Mouse (Mus musculus): ENCODE measurements at regions not wholly inside any gene's neighbourhood (a gene's known extent, or its start where the extent isn't known, plus 50 kb on each side); places are given as distances from the start of the nearest gene placed in this dataset.

DNA sequence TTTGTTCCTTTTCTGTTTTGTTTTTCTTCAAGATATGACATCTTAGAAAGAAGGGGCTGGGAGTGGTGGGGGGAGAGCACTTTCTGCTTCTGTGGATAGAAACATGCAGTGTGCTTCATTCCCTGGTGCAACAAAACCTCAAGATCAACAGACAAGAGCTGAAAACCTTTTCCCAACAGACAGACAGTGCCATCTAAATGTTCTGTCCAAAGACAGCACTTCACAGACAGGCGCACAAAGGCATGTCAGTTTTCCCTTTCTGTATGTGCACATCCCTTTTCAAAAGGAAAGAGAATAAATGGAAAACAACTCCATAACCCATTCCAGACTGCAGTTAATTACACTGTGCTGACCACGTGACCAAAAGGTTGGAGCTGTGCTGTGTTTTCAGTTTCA is 383.0 kb upstream of the Slc7a11 start:
- TF ChIP-seq POLR2A (IDR thresholded peaks at IDR 0.05; ENCODE audit: control insufficient read depth, extremely low read depth, insufficient read depth, low read length, poor library complexity) (no peak), CTCF (IDR thresholded peaks at IDR 0.05; ENCODE audit: borderline replicate concordance, control insufficient read depth, extremely low read depth, insufficient read depth, low read length, poor library complexity) (no peak)
- Histone ChIP-seq H3K36me3 (ENCODE audit: control insufficient read depth, insufficient read depth, low read length) (no peaks in the 10 kb centered on the region), H3K4me3 (ENCODE audit: control insufficient read depth, insufficient read depth, low read length) (no peak overlapping the region), H3K4me1 (replicated peaks; ENCODE audit: control insufficient read depth, insufficient read depth, low read length) (peaks cover 14% of the 10 kb centered on the region), H3K27ac (ENCODE audit: control insufficient read depth, insufficient read depth, low read length) (no peak overlapping the region), H3K27me3 (ENCODE audit: control insufficient read depth, insufficient read depth, low read length) (no peaks in the 10 kb centered on the region)
- 87% methylated on average over 2 of the region's 2 CpGs for WGBS
- no peak for DNase-seq

DNA sequence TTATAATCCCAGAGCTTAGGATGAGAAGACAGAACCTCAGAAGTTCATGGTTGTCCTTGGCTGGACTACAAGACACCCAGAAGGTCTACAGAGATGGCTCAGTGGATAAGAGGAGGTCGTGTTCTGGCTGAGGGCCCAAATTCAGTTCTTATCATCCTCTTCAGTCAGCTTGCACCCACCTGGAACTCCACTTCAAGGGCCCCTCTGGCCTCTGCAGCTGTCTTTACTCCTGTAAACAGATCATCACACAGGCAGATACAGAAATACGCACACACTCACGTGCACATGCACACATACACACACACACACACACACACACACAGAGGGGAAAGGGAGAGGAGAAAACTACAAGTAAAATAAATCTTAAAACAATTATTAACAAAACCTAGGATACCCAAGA is 385.8 kb upstream of the Slc7a11 start:
- peaks cover 7% of the 10 kb centered on the region for H3K4me1 ChIP-seq (replicated peaks; ENCODE audit: control insufficient read depth, insufficient read depth, low read length)
- H3K27ac ChIP-seq (ENCODE audit: control insufficient read depth, insufficient read depth, low read length): peak overlapping the region; percentile 67; the same call in 1 of the 2 replicates
- DNase-seq: peak; percentile 18
- 13% methylated on average over 3 of the region's 3 CpGs for WGBS
- H3K4me3 ChIP-seq (ENCODE audit: control insufficient read depth, insufficient read depth, low read length): no peak overlapping the region
- no peak for TF ChIP-seq POLR2A (IDR thresholded peaks at IDR 0.05; ENCODE audit: control insufficient read depth, extremely low read depth, insufficient read depth, low read length, poor library complexity)
- no peak for TF ChIP-seq CTCF (IDR thresholded peaks at IDR 0.05; ENCODE audit: borderline replicate concordance, control insufficient read depth, extremely low read depth, insufficient read depth, low read length, poor library complexity)
- H3K27me3 ChIP-seq (ENCODE audit: control insufficient read depth, insufficient read depth, low read length): no peaks in the 10 kb centered on the region
- H3K36me3 ChIP-seq (ENCODE audit: control insufficient read depth, insufficient read depth, low read length): no peaks in the 10 kb centered on the region

DNA sequence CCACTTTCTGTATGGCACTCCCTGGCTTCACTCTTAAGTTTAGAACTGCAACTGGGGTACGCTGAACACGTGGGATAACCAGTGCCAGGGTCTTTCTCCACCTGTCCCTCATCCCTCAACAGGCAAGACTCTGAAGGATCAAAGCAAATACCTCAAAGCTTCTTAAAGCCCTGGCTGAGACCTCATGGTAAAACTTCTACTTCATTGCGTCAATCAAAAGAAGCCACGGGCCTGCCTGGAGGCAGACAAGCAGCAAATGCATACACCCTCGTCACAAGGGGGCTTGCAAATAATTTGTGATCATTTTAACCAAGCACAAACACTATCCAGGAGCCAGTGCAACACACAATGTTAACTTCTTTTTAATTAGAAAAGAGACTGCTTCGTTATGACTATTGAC is 387.0 kb upstream of the Slc7a11 start:
- no peaks in the 10 kb centered on the region for H3K27me3 ChIP-seq (ENCODE audit: control insufficient read depth, insufficient read depth, low read length)
- H3K27ac ChIP-seq (ENCODE audit: control insufficient read depth, insufficient read depth, low read length): peak overlapping the region; percentile 32; the same call in 1 of the 2 replicates
- TF ChIP-seq CTCF (IDR thresholded peaks at IDR 0.05; ENCODE audit: borderline replicate concordance, control insufficient read depth, extremely low read depth, insufficient read depth, low read length, poor library complexity): no peak
- no peak for TF ChIP-seq POLR2A (IDR thresholded peaks at IDR 0.05; ENCODE audit: control insufficient read depth, extremely low read depth, insufficient read depth, low read length, poor library complexity)
- H3K4me3 ChIP-seq (ENCODE audit: control insufficient read depth, insufficient read depth, low read length): no peak overlapping the region
- no peak for DNase-seq
- peaks cover 7% of the 10 kb centered on the region for H3K4me1 ChIP-seq (replicated peaks; ENCODE audit: control insufficient read depth, insufficient read depth, low read length)
- H3K36me3 ChIP-seq (ENCODE audit: control insufficient read depth, insufficient read depth, low read length): no peaks in the 10 kb centered on the region
- WGBS: 42% methylated on average over 6 of the region's 6 CpGs

DNA sequence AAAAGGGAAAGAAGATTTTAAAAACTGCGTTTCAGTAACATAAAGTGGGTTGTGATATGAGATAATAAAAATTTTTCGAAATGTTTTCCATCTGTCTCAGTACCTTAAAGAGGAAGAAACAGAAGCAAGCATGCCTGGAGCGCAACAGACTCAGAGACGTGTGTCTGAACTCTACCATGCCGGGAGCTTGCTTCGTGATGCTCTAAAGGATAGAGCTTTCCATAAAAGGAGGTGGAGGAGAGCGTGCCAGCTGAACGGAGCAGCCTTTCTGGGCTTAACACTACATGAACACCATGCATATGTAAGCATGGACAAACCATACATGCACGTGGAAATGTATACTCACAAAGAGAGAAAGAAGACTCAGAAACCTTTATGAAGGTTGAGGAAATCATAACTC is 387.5 kb upstream of the Slc7a11 start:
- H3K4me1 ChIP-seq (replicated peaks; ENCODE audit: control insufficient read depth, insufficient read depth, low read length): peaks cover 7% of the 10 kb centered on the region
- DNase-seq: no peak
- 95% methylated on average over 9 of the region's 9 CpGs for WGBS
- no peaks in the 10 kb centered on the region for H3K27me3 ChIP-seq (ENCODE audit: control insufficient read depth, insufficient read depth, low read length)
- H3K4me3 ChIP-seq (ENCODE audit: control insufficient read depth, insufficient read depth, low read length): no peak overlapping the region
- H3K27ac ChIP-seq (ENCODE audit: control insufficient read depth, insufficient read depth, low read length): peak overlapping the region; percentile 31
- TF ChIP-seq POLR2A (IDR thresholded peaks at IDR 0.05; ENCODE audit: control insufficient read depth, extremely low read depth, insufficient read depth, low read length, poor library complexity) (no peak), CTCF (IDR thresholded peaks at IDR 0.05; ENCODE audit: borderline replicate concordance, control insufficient read depth, extremely low read depth, insufficient read depth, low read length, poor library complexity) (no peak)
- H3K36me3 ChIP-seq (ENCODE audit: control insufficient read depth, insufficient read depth, low read length): no peaks in the 10 kb centered on the region

DNA sequence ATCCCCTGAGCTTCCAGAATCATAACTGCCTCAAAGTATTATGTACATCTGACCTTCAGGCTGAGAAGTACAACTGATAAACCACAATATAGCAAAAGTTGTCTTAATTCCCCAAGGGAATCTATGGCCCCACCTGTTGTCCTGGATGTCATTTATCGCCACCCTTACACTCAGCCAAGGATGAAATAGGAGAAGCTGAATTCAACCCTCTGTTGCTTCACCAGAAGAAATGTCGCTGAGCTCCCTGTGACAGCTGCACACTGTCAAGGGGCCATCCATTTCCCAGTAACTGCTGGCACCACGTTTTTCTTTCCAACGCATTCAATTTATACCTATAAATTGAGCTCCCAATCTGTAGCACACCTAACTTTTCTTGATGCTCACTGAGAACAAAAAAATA is 382.0 kb upstream of the Noct start:
- TF ChIP-seq POLR2A (IDR thresholded peaks at IDR 0.05; ENCODE audit: control insufficient read depth, extremely low read depth, insufficient read depth, low read length, poor library complexity) (no peak), CTCF (IDR thresholded peaks at IDR 0.05; ENCODE audit: borderline replicate concordance, control insufficient read depth, extremely low read depth, insufficient read depth, low read length, poor library complexity) (no peak)
- no peak overlapping the region for H3K4me3 ChIP-seq (ENCODE audit: control insufficient read depth, insufficient read depth, low read length)
- H3K4me1 ChIP-seq (replicated peaks; ENCODE audit: control insufficient read depth, insufficient read depth, low read length): peaks cover 24% of the 10 kb centered on the region
- H3K36me3 ChIP-seq (ENCODE audit: control insufficient read depth, insufficient read depth, low read length): no peaks in the 10 kb centered on the region
- peak overlapping the region; percentile 90 for H3K27ac ChIP-seq (ENCODE audit: control insufficient read depth, insufficient read depth, low read length)
- no peaks in the 10 kb centered on the region for H3K27me3 ChIP-seq (ENCODE audit: control insufficient read depth, insufficient read depth, low read length)
- 72% methylated on average over 4 of the region's 4 CpGs for WGBS
- no peak for DNase-seq

DNA sequence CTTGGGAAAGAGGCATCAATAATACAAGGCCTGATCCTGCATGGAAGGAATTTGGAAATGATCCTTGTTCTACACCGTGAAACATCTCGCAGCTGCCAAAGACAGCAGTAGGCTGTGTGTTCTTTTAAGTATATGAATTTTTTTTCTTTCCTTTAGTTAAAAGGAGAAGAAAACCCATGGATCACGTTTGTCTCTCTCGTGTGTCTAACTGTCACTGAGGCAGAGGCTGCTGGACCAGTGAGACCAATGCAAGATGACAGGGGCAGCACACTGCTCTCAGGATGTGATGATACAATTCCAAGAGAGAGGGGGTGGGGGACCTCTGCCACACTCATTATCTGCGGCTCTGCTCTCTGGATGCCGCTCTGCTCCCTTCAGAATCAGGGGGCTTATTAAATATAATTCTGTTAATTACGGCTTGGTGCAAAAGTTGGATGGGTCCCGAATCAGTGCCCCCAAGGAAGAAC is 379.4 kb upstream of the Noct start:
- H3K36me3 ChIP-seq (ENCODE audit: control insufficient read depth, insufficient read depth, low read length): no peaks in the 10 kb centered on the region
- no peak for DNase-seq
- H3K4me1 ChIP-seq (replicated peaks; ENCODE audit: control insufficient read depth, insufficient read depth, low read length): peaks cover 15% of the 10 kb centered on the region
- WGBS: 94% methylated on average over 8 of the region's 8 CpGs
- H3K27ac ChIP-seq (ENCODE audit: control insufficient read depth, insufficient read depth, low read length): no peak overlapping the region
- TF ChIP-seq POLR2A (IDR thresholded peaks at IDR 0.05; ENCODE audit: control insufficient read depth, extremely low read depth, insufficient read depth, low read length, poor library complexity): no peak
- H3K27me3 ChIP-seq (ENCODE audit: control insufficient read depth, insufficient read depth, low read length): no peaks in the 10 kb centered on the region
- H3K4me3 ChIP-seq (ENCODE audit: control insufficient read depth, insufficient read depth, low read length): no peak overlapping the region

DNA sequence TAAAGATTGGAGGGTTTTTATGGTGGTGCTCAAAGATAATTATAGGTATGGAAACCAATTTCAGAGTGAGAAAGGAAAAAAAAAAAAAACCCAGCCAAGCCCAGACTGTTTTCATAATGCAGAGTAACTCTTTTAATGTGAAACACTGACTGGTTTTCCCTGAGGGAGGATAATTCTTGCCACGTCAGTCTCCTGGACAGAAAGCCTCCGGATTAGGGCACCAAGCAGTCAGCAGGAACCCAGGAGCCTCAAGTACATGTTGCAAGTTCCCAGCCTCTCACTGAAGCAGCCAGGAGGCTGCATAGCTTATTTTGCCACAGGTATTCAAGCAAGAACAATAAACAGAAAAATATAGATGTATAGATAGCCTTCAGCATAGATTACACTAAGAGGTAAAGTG is 378.9 kb upstream of the Noct start:
- Histone ChIP-seq H3K27ac (ENCODE audit: control insufficient read depth, insufficient read depth, low read length) (no peak overlapping the region), H3K4me3 (ENCODE audit: control insufficient read depth, insufficient read depth, low read length) (no peak overlapping the region), H3K4me1 (replicated peaks; ENCODE audit: control insufficient read depth, insufficient read depth, low read length) (peaks cover 15% of the 10 kb centered on the region), H3K36me3 (ENCODE audit: control insufficient read depth, insufficient read depth, low read length) (no peaks in the 10 kb centered on the region), H3K27me3 (ENCODE audit: control insufficient read depth, insufficient read depth, low read length) (no peaks in the 10 kb centered on the region)
- 93% methylated on average over 2 of the region's 2 CpGs for WGBS
- no peak for DNase-seq
- TF ChIP-seq CTCF (IDR thresholded peaks at IDR 0.05; ENCODE audit: borderline replicate concordance, control insufficient read depth, extremely low read depth, insufficient read depth, low read length, poor library complexity) (no peak), POLR2A (IDR thresholded peaks at IDR 0.05; ENCODE audit: control insufficient read depth, extremely low read depth, insufficient read depth, low read length, poor library complexity) (no peak)

Measured in thymus, adult 2 months (tissue).